Mouse (Mus musculus): ENCODE data around the gene Maml1. TPM values are rescaled to one million over a fixed set of nuclear protein-coding genes. Genes with fewer than 3 reads are reported as not detected.
A peak's percentile ranks its signal among the peaks of the same experiment; 100 is the strongest.

The Maml1 gene
- total RNA-seq, 1 experiment, result 7.6 TPM

DNA sequence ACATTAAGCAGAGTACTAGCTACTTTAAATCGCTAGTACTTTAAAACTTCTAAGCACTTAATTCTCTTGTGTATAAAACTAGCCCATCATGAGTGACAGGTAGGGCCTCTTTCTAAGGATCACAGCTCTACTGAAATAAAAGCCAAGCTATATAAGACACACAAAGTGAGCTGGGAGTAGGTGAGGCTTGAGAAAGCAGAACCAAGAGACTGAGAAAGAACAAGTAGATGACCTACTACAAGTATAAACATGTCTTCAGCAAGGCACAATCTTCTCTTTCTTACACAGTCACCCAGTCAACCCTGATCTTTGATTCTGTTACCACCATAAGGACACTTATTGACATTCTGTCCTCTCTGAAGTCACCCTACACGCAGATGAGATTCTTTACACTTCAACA, 20.7 kb upstream of the Maml1 start:
- no peak overlapping the region for H3K9ac ChIP-seq (ENCODE audit: insufficient read depth, low read depth, low read length, poor library complexity, severe bottlenecking)
- in situ Hi-C loops (cut with MboI; ENCODE audit: low sequenced_read_pairs in 2 of 2, unreplicated experiment in 2 of 2), result no loop called here
- TF ChIP-seq ZC3H11A (IDR thresholded peaks at IDR 0.05; ENCODE audit: borderline replicate concordance, low read depth, low read length) (no peak), CHD2 (IDR thresholded peaks at IDR 0.05; ENCODE audit: low read depth, low read length) (no peak), HCFC1 (IDR thresholded peaks at IDR 0.05; ENCODE audit: borderline replicate concordance, insufficient read depth, low read length) (no peak), MAFK (IDR thresholded peaks at IDR 0.05; ENCODE audit: insufficient read depth, low read depth, low read length) (no peak), ZNF384 (IDR thresholded peaks at IDR 0.05; ENCODE audit: low read depth, low read length) (no peak)

GRCm38 (mm10) chr11:50303406-50303805, 11.3 kb upstream of the Maml1 start:
- no peak overlapping the region for H3K9ac ChIP-seq (ENCODE audit: insufficient read depth, low read depth, low read length, poor library complexity, severe bottlenecking)
- H3K9me3 ChIP-seq (ENCODE audit: control insufficient read depth, insufficient read depth, low read depth, low read length), result no peaks in the 10 kb centered on the region
- DNase-seq (ENCODE audit: low read depth, low spot score), result no peak
- H3K4me3 ChIP-seq (ENCODE audit: insufficient read depth in 1 of 2, low read depth in 1 of 2, low read length in 2 of 2, poor library complexity in 1 of 2, severe bottlenecking in 1 of 2), result no peak overlapping the region
- no peak overlapping the region; the same call in 1 of the 2 replicates for H3K27ac ChIP-seq (ENCODE audit: insufficient read depth, low read depth, low read length, poor library complexity, severe bottlenecking)
- in situ Hi-C loops (cut with MboI; ENCODE audit: low sequenced_read_pairs in 2 of 2, unreplicated experiment in 2 of 2), result loop anchor here in 1 of 2 experiments (5.0 kb wide), 1 partner anchor 84 kb away; no protein-coding TSS in a partner anchor
- TF ChIP-seq ZC3H11A (IDR thresholded peaks at IDR 0.05; ENCODE audit: borderline replicate concordance, low read depth, low read length) (no peak), CHD2 (IDR thresholded peaks at IDR 0.05; ENCODE audit: low read depth, low read length) (no peak), MAFK (IDR thresholded peaks at IDR 0.05; ENCODE audit: insufficient read depth, low read depth, low read length) (no peak), ZNF384 (IDR thresholded peaks at IDR 0.05; ENCODE audit: low read depth, low read length) (no peak), HCFC1 (IDR thresholded peaks at IDR 0.05; ENCODE audit: borderline replicate concordance, insufficient read depth, low read length) (no peak)
- H3K36me3 ChIP-seq (ENCODE audit: control insufficient read depth, insufficient read depth, low read length, poor library complexity, severe bottlenecking), result peaks cover 45% of the 10 kb centered on the region
- H3K4me1 ChIP-seq (ENCODE audit: control insufficient read depth in 2 of 2, insufficient read depth in 2 of 2, low read length in 2 of 2, poor library complexity in 1 of 2), result no peaks in the 10 kb centered on the region

More for the DNA sequence above, 20.7 kb upstream of the Maml1 start:
- no peaks in the 10 kb centered on the region for H3K4me1 ChIP-seq (ENCODE audit: control insufficient read depth in 2 of 2, insufficient read depth in 2 of 2, low read length in 2 of 2, poor library complexity in 1 of 2)
- H3K36me3 ChIP-seq (ENCODE audit: control insufficient read depth, insufficient read depth, low read length, poor library complexity, severe bottlenecking), result peaks cover 13% of the 10 kb centered on the region
- H3K27ac ChIP-seq (ENCODE audit: insufficient read depth, low read depth, low read length, poor library complexity, severe bottlenecking), result no peak overlapping the region
- DNase-seq (ENCODE audit: low read depth, low spot score), result no peak
- no peaks in the 10 kb centered on the region for H3K9me3 ChIP-seq (ENCODE audit: control insufficient read depth, insufficient read depth, low read depth, low read length)
- no peak overlapping the region for H3K4me3 ChIP-seq (ENCODE audit: insufficient read depth in 1 of 2, low read depth in 1 of 2, low read length in 2 of 2, poor library complexity in 1 of 2, severe bottlenecking in 1 of 2)

DNA sequence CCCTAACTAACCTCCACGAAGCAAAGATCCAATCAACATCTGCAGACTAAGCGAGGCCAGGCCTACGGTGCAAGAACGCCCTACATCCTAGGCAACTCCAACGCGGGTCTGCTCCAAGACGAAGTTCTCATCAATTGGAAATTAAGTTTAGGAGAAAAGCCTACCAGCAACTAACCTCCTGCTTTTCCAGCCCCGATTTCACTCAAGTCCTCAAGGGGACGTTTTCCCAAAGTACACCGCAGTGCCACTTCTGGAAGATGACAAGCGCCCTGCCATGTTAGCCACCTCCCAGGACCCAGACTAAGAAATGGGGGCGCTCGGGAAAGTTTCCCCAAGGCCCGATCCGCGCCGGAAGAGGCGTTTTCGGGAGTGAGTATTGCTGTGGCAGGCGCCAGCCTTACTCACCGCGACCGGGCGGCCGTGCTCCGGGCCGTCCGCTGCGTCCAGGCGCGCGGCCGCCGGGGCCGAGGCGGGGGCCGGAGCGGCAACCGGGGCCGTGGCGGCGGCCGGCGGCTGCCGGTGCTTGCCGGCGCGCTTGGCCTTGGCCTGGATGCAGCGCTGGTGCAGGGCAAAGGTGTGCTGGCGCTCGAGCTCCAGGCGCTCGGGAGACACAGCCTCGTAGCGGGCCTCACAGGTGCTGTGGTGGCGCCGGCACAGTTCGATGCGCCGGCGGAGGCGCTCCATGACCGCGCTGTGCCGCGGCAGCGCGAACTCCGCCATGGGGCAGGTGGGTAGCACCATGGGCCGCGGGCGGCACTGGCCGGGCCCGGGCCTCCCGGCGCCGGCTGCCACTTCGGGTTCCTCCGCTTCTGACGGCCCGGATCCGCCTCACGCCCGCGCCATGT, 568 bp downstream of the Maml1 start:
- in situ Hi-C loops (cut with MboI; ENCODE audit: low sequenced_read_pairs in 2 of 2, unreplicated experiment in 2 of 2), result no loop called here
- H3K9me3 ChIP-seq (ENCODE audit: control insufficient read depth, insufficient read depth, low read depth, low read length), result no peaks in the 10 kb centered on the region
- peaks cover 0 to 3% of the 10 kb centered on the region in 2 experiments; a peak in 1 of 4 replicates for H3K4me1 ChIP-seq (ENCODE audit: control insufficient read depth in 2 of 2, insufficient read depth in 2 of 2, low read length in 2 of 2, poor library complexity in 1 of 2)
- DNase-seq (ENCODE audit: low read depth, low spot score), result peak; percentile 47
- H3K9ac ChIP-seq (ENCODE audit: insufficient read depth, low read depth, low read length, poor library complexity, severe bottlenecking), result peak overlapping the region; percentile 96
- TF ChIP-seq HCFC1 (IDR thresholded peaks at IDR 0.05; ENCODE audit: borderline replicate concordance, insufficient read depth, low read length), result no peak
- TF ChIP-seq MAFK (IDR thresholded peaks at IDR 0.05; ENCODE audit: insufficient read depth, low read depth, low read length), result no peak
- no peak for TF ChIP-seq ZC3H11A (IDR thresholded peaks at IDR 0.05; ENCODE audit: borderline replicate concordance, low read depth, low read length)
- TF ChIP-seq CHD2 (IDR thresholded peaks at IDR 0.05; ENCODE audit: low read depth, low read length), result no peak
- TF ChIP-seq ZNF384 (IDR thresholded peaks at IDR 0.05; ENCODE audit: low read depth, low read length), result no peak
- H3K27ac ChIP-seq (ENCODE audit: insufficient read depth, low read depth, low read length, poor library complexity, severe bottlenecking), result peak overlapping the region; percentile 89
- H3K4me3 ChIP-seq (ENCODE audit: insufficient read depth in 1 of 2, low read depth in 1 of 2, low read length in 2 of 2, poor library complexity in 1 of 2, severe bottlenecking in 1 of 2), result peak overlapping the region; percentile 86 to 89
- peaks cover 23% of the 10 kb centered on the region for H3K36me3 ChIP-seq (ENCODE audit: control insufficient read depth, insufficient read depth, low read length, poor library complexity, severe bottlenecking)

GRCm38 (mm10) chr11:50290486-50291225, 1.5 kb downstream of the Maml1 start:
- in situ Hi-C loops (cut with MboI; ENCODE audit: low sequenced_read_pairs in 2 of 2, unreplicated experiment in 2 of 2), result no loop called here
- DNase-seq (ENCODE audit: low read depth, low spot score), result no peak
- H3K9me3 ChIP-seq (ENCODE audit: control insufficient read depth, insufficient read depth, low read depth, low read length), result no peaks in the 10 kb centered on the region
- peak overlapping the region; percentile 86 to 89 for H3K4me3 ChIP-seq (ENCODE audit: insufficient read depth in 1 of 2, low read depth in 1 of 2, low read length in 2 of 2, poor library complexity in 1 of 2, severe bottlenecking in 1 of 2)
- peaks cover 0 to 3% of the 10 kb centered on the region in 2 experiments; a peak in 1 of 4 replicates for H3K4me1 ChIP-seq (ENCODE audit: control insufficient read depth in 2 of 2, insufficient read depth in 2 of 2, low read length in 2 of 2, poor library complexity in 1 of 2)
- H3K27ac ChIP-seq (ENCODE audit: insufficient read depth, low read depth, low read length, poor library complexity, severe bottlenecking), result no peak overlapping the region
- TF ChIP-seq HCFC1 (IDR thresholded peaks at IDR 0.05; ENCODE audit: borderline replicate concordance, insufficient read depth, low read length), result no peak
- TF ChIP-seq MAFK (IDR thresholded peaks at IDR 0.05; ENCODE audit: insufficient read depth, low read depth, low read length), result no peak
- no peak for TF ChIP-seq ZNF384 (IDR thresholded peaks at IDR 0.05; ENCODE audit: low read depth, low read length)
- TF ChIP-seq CHD2 (IDR thresholded peaks at IDR 0.05; ENCODE audit: low read depth, low read length), result no peak
- TF ChIP-seq ZC3H11A (IDR thresholded peaks at IDR 0.05; ENCODE audit: borderline replicate concordance, low read depth, low read length), result no peak
- peak overlapping the region; percentile 61 for H3K9ac ChIP-seq (ENCODE audit: insufficient read depth, low read depth, low read length, poor library complexity, severe bottlenecking)
- peaks cover 18% of the 10 kb centered on the region for H3K36me3 ChIP-seq (ENCODE audit: control insufficient read depth, insufficient read depth, low read length, poor library complexity, severe bottlenecking)

Data from ES-E14 (cell line).